Mouse (Mus musculus): ENCODE measurements around the gene Cp. TPM values are rescaled to one million over a fixed set of nuclear protein-coding genes. Genes with fewer than 3 reads are reported as not detected.

Cp gene
- polyA plus RNA-seq, 1 experiment: 53.9 TPM

Other genes starting within 250 kb of the Cp start
- 11.1 and 14.9 TPM in 2 replicates for gene Hps3, start 78.3 kb downstream of the Cp start, polyA plus RNA-seq (2012; rRNA removed)
- gene Hltf, start 100.8 kb downstream of the Cp start, polyA plus RNA-seq (2012; rRNA removed): 5.1 and 8.2 TPM in 2 replicates
- 34.4 and 50.1 TPM in 2 replicates for gene Gyg, start 198.3 kb downstream of the Cp start, polyA plus RNA-seq (2012; rRNA removed)

All from gonadal fat pad, adult 2 months (tissue).